Mouse (Mus musculus) hindbrain, postnatal 0 days (tissue): ENCODE results near the gene Iars. TPM values are rescaled to one million over a fixed set of nuclear protein-coding genes. Genes with fewer than 3 reads are reported as not detected.
A peak's percentile ranks its signal among the peaks of the same experiment; 100 is the strongest.

Experiments used
- ATAC-seq: fragments of 200-750 bp; cut with Nextera tagmentation; 2 replicates; pipeline ENCODE4 v1.8.0; 2017; ENCODE audit warnings: mild to moderate bottlenecking, moderate TSS enrichment, moderate library complexity
- DNase-seq: peaks from one replicate; pipeline ENCODE4 v3.0.0-alpha.2; 2015; ENCODE audit warnings: low spot score
- H3K27ac ChIP-seq: fragments of 300-500 bp; sonication (generic); 2 replicates; pipeline ENCODE4 v1.5.1; 2014; ENCODE audit warnings: mild to moderate bottlenecking
- H3K27me3 ChIP-seq: fragments of 300-500 bp; sonication (generic); 2 replicates; pipeline ENCODE4 v1.6.1; 2014; ENCODE audit warnings: low read length, mixed read lengths; ENCODE audit not compliant: insufficient read depth
- H3K36me3 ChIP-seq: fragments of 300-500 bp; sonication (generic); 2 replicates; pipeline ENCODE4 v1.6.1; 2014; ENCODE audit warnings: low read length, mixed read lengths; ENCODE audit not compliant: insufficient read depth
- H3K4me1 ChIP-seq: fragments of 300-500 bp; sonication (generic); 2 replicates; pipeline ENCODE4 v1.6.1; 2014; ENCODE audit warnings: antibody characterized with exemption, low read length, mixed read lengths; ENCODE audit not compliant: insufficient read depth
- H3K4me2 ChIP-seq: fragments of 300-500 bp; sonication (generic); 2 replicates; pipeline ENCODE4 v1.6.1; 2014; ENCODE audit warnings: low read depth, mild to moderate bottlenecking, low read length, moderate library complexity, mixed read lengths
- H3K4me3 ChIP-seq: fragments of 300-500 bp; sonication (generic); 2 replicates; pipeline ENCODE4 v1.5.1; 2014; ENCODE audit warnings: low read length
- H3K9ac ChIP-seq: fragments of 300-500 bp; sonication (generic); replicated peaks from 2 replicates; pipeline ENCODE4 v1.6.1; 2014; ENCODE audit warnings: mild to moderate bottlenecking, low read length, moderate library complexity, mixed read lengths
- H3K9me3 ChIP-seq: fragments of 300-500 bp; sonication (generic); 2 replicates; pipeline ENCODE4 v1.6.1; 2016; ENCODE audit warnings: low read length, mixed read lengths
- CTCF ChIP-seq: IDR thresholded peaks from 2 replicates; pipeline ENCODE4 v1.5.1; 2016; ENCODE audit warnings: antibody characterized with exemption, control low read depth, low read depth
- WGBS: fragments of 180-500 bp; shearing (Covaris S2); extraction: QIAGEN DNeasy Blood & Tissue Kit; methylation state at CpG from one replicate; pipeline ENCODE4 v1.1.7; 2014; 5-methylcytosine and 5-hydroxymethylcytosine counted together
- polyA plus RNA-seq: library from polyadenylated mRNA; unstranded; fragments of >200 nt; fragmentation: Nextera tagmentation; extraction: Ambion mirVana; gene quantifications from 2 replicates; pipeline ENCODE4 v1.2.1, GENCODE M21; 2015
- total RNA-seq: library from RNA; depleted of rRNA; stranded (reverse); fragments of >200 nt; gene quantifications from 2 replicates; pipeline ENCODE4 v1.2.3, GENCODE M21; 2014

The Iars gene
- total and polyA plus RNA-seq, 2 experiments from 2014 or later, result 22.8 to 29.2 TPM

DNA sequence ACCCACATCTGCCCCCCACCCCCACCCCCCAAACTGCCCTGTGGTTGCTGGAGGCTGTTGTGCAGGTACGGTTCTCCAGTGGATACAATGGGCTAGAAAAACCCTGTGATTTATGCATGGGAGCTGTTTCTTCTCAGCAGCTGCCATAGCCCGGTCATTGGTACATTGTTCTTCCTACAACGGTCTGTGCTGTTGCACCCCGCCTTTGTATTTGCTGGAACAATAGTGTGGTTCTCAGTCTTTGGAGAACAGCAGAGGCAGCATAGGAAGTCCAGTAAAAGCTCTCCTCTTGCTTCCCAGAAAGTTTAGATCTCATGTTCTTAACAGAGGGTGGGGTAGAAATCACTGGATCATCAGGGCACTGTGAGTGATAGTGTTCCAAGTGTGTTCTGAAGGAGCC lies 2.4 kb downstream of the Iars start:
- ATAC-seq (no peak), DNase-seq (no peak)
- 51% methylated on average over 4 of the region's 4 CpGs for WGBS
- Histone ChIP-seq H3K4me2 (no peak overlapping the region), H3K9ac (no peak overlapping the region), H3K9me3 (no peaks in the 10 kb centered on the region), H3K4me1 (peaks cover 15% of the 10 kb centered on the region), H3K4me3 (no peak overlapping the region), H3K36me3 (peaks cover 16% of the 10 kb centered on the region; the same call in 1 of the 2 replicates), H3K27me3 (no peaks in the 10 kb centered on the region), H3K27ac (no peak overlapping the region)
- TF ChIP-seq CTCF, result no peak

DNA sequence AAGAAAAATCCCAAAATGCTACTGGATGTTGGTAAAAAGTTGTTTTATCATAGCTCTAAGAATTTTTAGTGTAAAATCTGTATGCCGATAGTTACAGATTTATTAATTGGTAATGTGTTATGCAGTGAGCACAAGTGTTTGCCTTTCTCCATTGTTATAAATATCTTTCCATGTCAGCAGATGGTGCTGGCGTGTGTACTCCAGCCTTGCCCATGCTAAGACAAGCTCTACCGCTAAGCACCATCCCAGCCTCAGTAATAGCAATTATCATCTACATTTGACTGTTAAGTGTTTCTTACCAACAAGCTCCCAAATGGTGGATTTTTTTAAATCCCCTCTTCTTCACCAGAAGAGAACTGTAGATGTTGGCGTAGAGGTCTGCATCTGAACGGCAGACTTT lies 9.2 kb downstream of the Iars start:
- no peak overlapping the region for H3K27ac ChIP-seq
- no peaks in the 10 kb centered on the region for H3K27me3 ChIP-seq
- peaks cover 47% of the 10 kb centered on the region for H3K36me3 ChIP-seq
- H3K9ac ChIP-seq, result no peak overlapping the region
- no peak overlapping the region for H3K4me2 ChIP-seq
- DNase-seq (no peak), ATAC-seq (no peak)
- H3K4me3 ChIP-seq, result no peak overlapping the region
- WGBS, result 97% methylated on average over 5 of the region's 5 CpGs
- no peaks in the 10 kb centered on the region for H3K9me3 ChIP-seq
- no peaks in the 10 kb centered on the region for H3K4me1 ChIP-seq
- no peak for TF ChIP-seq CTCF

DNA sequence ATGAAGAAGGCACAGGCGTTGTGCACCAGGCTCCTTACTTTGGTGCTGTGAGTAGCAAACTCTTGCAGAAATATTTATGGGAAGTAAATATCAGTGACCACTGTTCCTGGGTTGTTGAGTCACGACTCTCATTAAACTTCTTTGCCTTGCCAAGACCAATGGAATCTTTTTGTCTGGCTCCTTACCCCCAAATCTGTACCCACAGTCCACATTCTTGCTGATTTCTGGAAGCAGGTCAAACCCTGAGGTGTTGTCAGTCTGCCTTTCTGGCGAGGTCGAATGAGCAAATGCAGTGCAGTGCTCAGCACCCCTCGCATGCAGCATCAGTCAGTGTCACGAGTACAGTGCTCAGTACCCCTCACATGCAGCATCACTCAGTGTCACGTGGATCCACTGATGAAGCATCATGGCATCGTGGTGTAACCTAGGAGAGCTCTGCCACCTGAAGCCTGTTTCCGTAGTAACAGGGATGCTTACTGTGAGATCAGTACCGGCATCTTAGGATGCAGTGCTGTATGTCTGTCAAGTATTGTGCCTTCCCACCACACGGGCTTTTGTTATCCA lies 21.4 kb downstream of the Iars start:
- no peaks in the 10 kb centered on the region for H3K27me3 ChIP-seq
- TF ChIP-seq CTCF, result no peak
- H3K4me2 ChIP-seq, result no peak overlapping the region
- DNase-seq (no peak), ATAC-seq (no peak)
- no peaks in the 10 kb centered on the region for H3K9me3 ChIP-seq
- H3K9ac ChIP-seq, result no peak overlapping the region
- H3K4me1 ChIP-seq, result no peaks in the 10 kb centered on the region
- H3K4me3 ChIP-seq, result no peak overlapping the region
- no peak overlapping the region for H3K27ac ChIP-seq
- peaks cover 59% of the 10 kb centered on the region for H3K36me3 ChIP-seq
- WGBS, result 75% methylated on average over 11 of the region's 11 CpGs

- no peak overlapping the region for H3K4me2 ChIP-seq
- no peaks in the 10 kb centered on the region for H3K27me3 ChIP-seq
- ATAC-seq (no peak), DNase-seq (peak; percentile 36)
- no peak overlapping the region for H3K4me3 ChIP-seq
- no peak overlapping the region for H3K27ac ChIP-seq
- TF ChIP-seq CTCF, result no peak
- H3K9ac ChIP-seq, result no peak overlapping the region
- H3K36me3 ChIP-seq, result peaks cover 77% of the 10 kb centered on the region
- H3K4me1 ChIP-seq, result no peaks in the 10 kb centered on the region
- WGBS, result 35% methylated on average over 3 of the region's 3 CpGs
- no peaks in the 10 kb centered on the region for H3K9me3 ChIP-seq
These were observed 24.3 kb downstream of the Iars start for GRCm38 (mm10) chr13:49706032-49706690.

GRCm38 (mm10) chr13:49708311-49708710 lies 26.4 kb downstream of the Iars start:
- peaks cover 77% of the 10 kb centered on the region for H3K36me3 ChIP-seq
- no peaks in the 10 kb centered on the region for H3K4me1 ChIP-seq
- no peak overlapping the region for H3K27ac ChIP-seq
- no peaks in the 10 kb centered on the region for H3K27me3 ChIP-seq
- H3K9me3 ChIP-seq, result no peaks in the 10 kb centered on the region
- no peak overlapping the region for H3K4me2 ChIP-seq
- 86% methylated on average over 8 of the region's 8 CpGs for WGBS
- DNase-seq, result no peak
- H3K4me3 ChIP-seq, result no peak overlapping the region
- no peak for TF ChIP-seq CTCF
- no peak for ATAC-seq
- no peak overlapping the region for H3K9ac ChIP-seq

DNA sequence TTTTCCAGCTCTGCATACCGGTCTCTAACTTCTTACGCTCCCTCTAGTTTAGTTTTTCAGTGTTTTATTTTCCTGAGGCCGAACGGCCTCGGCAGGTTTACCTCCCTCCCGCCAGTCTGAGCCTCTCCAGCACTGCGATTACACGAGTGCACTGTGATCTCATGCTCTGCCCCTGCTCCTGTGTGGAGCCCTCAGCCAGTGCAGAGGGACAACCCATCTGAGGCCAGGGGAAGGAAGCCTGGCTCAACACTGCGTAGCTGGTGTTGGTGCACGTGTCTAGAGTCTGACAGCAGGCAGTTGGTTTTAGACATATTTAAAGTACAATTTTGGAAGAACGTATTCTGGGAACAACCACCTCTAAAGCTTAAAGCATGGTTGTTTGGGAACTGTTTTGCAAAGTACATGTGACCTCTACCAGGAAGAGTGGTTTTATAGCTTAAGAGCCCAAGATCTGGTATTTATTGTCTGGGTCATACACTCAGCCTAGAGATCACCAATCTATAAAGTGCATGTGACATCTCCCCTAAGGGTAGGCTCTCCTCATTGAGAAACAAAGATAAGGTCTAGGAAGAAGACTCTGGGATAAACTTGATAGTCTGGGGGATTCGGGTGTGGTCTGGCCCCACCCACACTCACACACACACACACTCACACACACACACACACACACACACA lies 30.3 kb downstream of the Iars start:
- no peaks in the 10 kb centered on the region for H3K27me3 ChIP-seq
- no peak overlapping the region for H3K9ac ChIP-seq
- H3K36me3 ChIP-seq, result peaks cover 79% of the 10 kb centered on the region
- TF ChIP-seq CTCF, result no peak
- DNase-seq (no peak), ATAC-seq (no peak)
- 97% methylated on average over 12 of the region's 12 CpGs for WGBS
- H3K27ac ChIP-seq, result no peak overlapping the region
- H3K4me3 ChIP-seq, result no peak overlapping the region
- H3K4me2 ChIP-seq, result no peak overlapping the region
- H3K4me1 ChIP-seq, result no peaks in the 10 kb centered on the region
- no peaks in the 10 kb centered on the region for H3K9me3 ChIP-seq

DNA sequence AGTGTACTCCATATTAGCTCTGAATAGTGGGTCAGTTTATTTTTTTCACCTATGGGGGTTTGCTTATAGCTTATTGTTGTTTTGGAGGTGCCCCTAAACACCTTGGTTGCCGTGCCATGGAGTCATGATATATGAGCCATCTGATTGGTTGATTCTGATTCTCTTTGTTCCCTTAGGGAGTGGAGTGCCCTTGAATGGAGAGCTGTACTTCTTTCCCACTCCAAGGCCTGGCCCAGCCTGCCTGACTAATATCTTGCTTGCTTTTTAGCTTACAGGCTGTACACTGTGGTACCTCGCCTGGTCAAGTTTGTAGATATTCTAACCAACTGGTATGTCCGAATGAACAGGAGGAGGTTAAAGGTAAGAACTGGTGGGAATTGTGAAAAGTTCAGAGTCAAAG lies 37.4 kb downstream of the Iars start:
- TF ChIP-seq CTCF, result no peak
- 93% methylated on average over 3 of the region's 3 CpGs for WGBS

More for the DNA sequence above, 37.4 kb downstream of the Iars start:
- Histone ChIP-seq H3K27ac (no peak overlapping the region), H3K4me1 (no peaks in the 10 kb centered on the region), H3K9me3 (no peaks in the 10 kb centered on the region), H3K4me2 (no peak overlapping the region), H3K4me3 (no peak overlapping the region), H3K27me3 (no peaks in the 10 kb centered on the region), H3K36me3 (peaks cover 92% of the 10 kb centered on the region), H3K9ac (no peak overlapping the region)
- no peak for ATAC-seq
- no peak for DNase-seq
